Comparison of ENCODE assay signal across 32 mouse cellular contexts in the genomic region with DNA sequence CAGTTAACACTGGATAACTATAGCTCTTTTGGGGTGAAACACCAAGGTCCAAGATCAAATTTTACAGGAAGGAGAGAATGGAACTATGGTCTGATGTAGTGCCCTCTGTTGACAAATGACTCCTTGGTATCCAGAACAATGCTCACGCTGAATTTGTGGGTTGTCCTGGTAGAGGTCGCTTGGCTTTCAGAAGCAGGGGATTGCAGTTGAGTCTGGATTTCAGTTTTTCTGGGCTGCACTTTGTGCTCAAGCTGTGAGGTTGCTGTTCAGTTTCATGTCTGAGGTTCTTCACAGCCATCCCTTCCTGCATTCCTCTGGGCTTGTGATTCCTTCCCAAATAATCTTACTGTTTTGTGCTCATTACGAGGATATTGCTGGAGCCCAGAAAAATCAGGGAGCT.
DNase-seq lines count a peak whose midpoint lies in the region; ATAC-seq and TF ChIP-seq lines count a peak whose summit lies in the region.
"Had no signal": no experiment of that assay in that cellular context is flagged by ENCODE, and none has a peak within 500 bp of the region (broad histone marks: within the 10 kb centered on the region; RNA-seq: fewer than 3 reads in every experiment).

No protein-coding gene starts in this region.

- H3K36me3 ChIP-seq in kidney, embryonic 14.5 days (ENCODE audit: control insufficient read depth, insufficient read depth, low read length) = no peaks in the 10 kb centered on the region
- H3K36me3 ChIP-seq in midbrain, embryonic 13.5 days = no peaks in the 10 kb centered on the region
- H3K36me3 ChIP-seq: forebrain, embryonic 15.5 days; heart, embryonic 10.5 days; heart, embryonic 15.5 days; hindbrain, embryonic 12.5 days; limb, embryonic 15.5 days; liver, embryonic 13.5 days; neural tube, embryonic 15.5 days; stomach, embryonic 15.5 days had no signal

- in situ Hi-C loops in Patski (cut with MboI; ENCODE audit: low pct_unique_long_range_greater_than_20kb) = no loop called here

- 0 out of 2 replicates have a peak, but pooled peaks cover 3% of the 10 kb centered on the region for H3K4me1 ChIP-seq in kidney, embryonic 14.5 days (ENCODE audit: control insufficient read depth, insufficient read depth, low read length)
- H3K4me1 ChIP-seq in midbrain, embryonic 13.5 days (replicated peaks) = no peaks in the 10 kb centered on the region
- H3K4me1 ChIP-seq: forebrain, embryonic 15.5 days; heart, embryonic 10.5 days; heart, embryonic 15.5 days; hindbrain, embryonic 12.5 days; limb, embryonic 15.5 days; liver, embryonic 13.5 days; neural tube, embryonic 15.5 days; stomach, embryonic 15.5 days had no signal

- H3K27me3 ChIP-seq in Patski = no peaks in the 10 kb centered on the region
- no peaks in the 10 kb centered on the region for H3K27me3 ChIP-seq in kidney, embryonic 14.5 days (ENCODE audit: control insufficient read depth, insufficient read depth, low read length)
- H3K27me3 ChIP-seq in midbrain, embryonic 13.5 days = no peaks in the 10 kb centered on the region
- H3K27me3 ChIP-seq: forebrain, embryonic 15.5 days; heart, embryonic 15.5 days; hindbrain, embryonic 12.5 days; limb, embryonic 15.5 days; liver, embryonic 13.5 days; neural tube, embryonic 15.5 days; stomach, embryonic 15.5 days had no signal

- H3K27ac ChIP-seq in kidney, embryonic 14.5 days (ENCODE audit: low read depth, low read length) = peak overlapping the region; percentile 60; the same call in 1 of the 2 replicates
- H3K27ac ChIP-seq in midbrain, embryonic 13.5 days = no peak overlapping the region
- H3K27ac ChIP-seq: forebrain, embryonic 15.5 days; heart, embryonic 10.5 days; heart, embryonic 15.5 days; hindbrain, embryonic 12.5 days; layer of hippocampus, adult 2 months; left cerebral cortex, adult 2 months; limb, embryonic 15.5 days; liver, embryonic 13.5 days; macrophage; neural tube, embryonic 15.5 days; stomach, embryonic 15.5 days had no signal

- peak; percentile 37 for ATAC-seq in Patski
- peak; percentile 12; the same call in 1 of the 2 replicates for ATAC-seq in kidney, embryonic 14.5 days (ENCODE audit: low FRiP score, low TSS enrichment)
- ATAC-seq in midbrain, embryonic 13.5 days = no peak
- ATAC-seq: forebrain, embryonic 15.5 days; intestine, embryonic 16.5 days; lung, postnatal 0 days had no signal

- DNase-seq in ES-CJ7 (ENCODE audit: low read depth, low spot score) (peak; percentile 7), Patski (ENCODE audit: low read depth, low spot score) (no peak)
- peak; percentile 15 to 41 for DNase-seq in kidney, postnatal 25 days
- no peak for DNase-seq in spleen, adult 18-20 months
- DNase-seq in lung, postnatal 10 days = no peak
- DNase-seq: adrenal gland, postnatal 10 days; B cell, adult 2 months; cerebellum, adult 11 months; cerebellum, adult 9-10 months; cerebellum, postnatal 36 days; heart, postnatal 36 days; liver, embryonic 13.5 days; lung, adult 18-20 months; midbrain, embryonic 14.5 days; retina, postnatal 1 day; right cerebral cortex, postnatal 14 days; thymus, adult 18-20 months; thymus, postnatal 25 days had no signal

- CTCF ChIA-PET in Patski (lab: Charles Lee) = interaction anchor here (1.2 to 1.9 kb wide), 6 partner anchors 15 to 40 kb away, joined by 3 to 6 read pairs (median 4); no protein-coding TSS in a partner anchor

- no peak overlapping the region for H3K9ac ChIP-seq in kidney, embryonic 14.5 days (ENCODE audit: low read depth, low read length)
- no peak overlapping the region for H3K9ac ChIP-seq in midbrain, embryonic 13.5 days (replicated peaks)
- H3K9ac ChIP-seq: forebrain, embryonic 15.5 days; heart, embryonic 15.5 days; hindbrain, embryonic 12.5 days; limb, embryonic 15.5 days; liver, embryonic 13.5 days; neural tube, embryonic 15.5 days; stomach, embryonic 15.5 days had no signal

- POLR2A ChIA-PET in Patski (lab: Charles Lee) = no interaction called here

- no peak overlapping the region for H3K4me3 ChIP-seq in kidney, embryonic 14.5 days (ENCODE audit: low read length)
- H3K4me3 ChIP-seq in midbrain, embryonic 13.5 days (replicated peaks) = no peak overlapping the region
- H3K4me3 ChIP-seq: forebrain, embryonic 15.5 days; heart, embryonic 10.5 days; heart, embryonic 15.5 days; hindbrain, embryonic 12.5 days; layer of hippocampus, adult 2 months; left cerebral cortex, adult 2 months; limb, embryonic 15.5 days; liver, embryonic 13.5 days; neural tube, embryonic 15.5 days; stomach, embryonic 15.5 days had no signal

- no peak overlapping the region for H3K4me2 ChIP-seq in kidney, embryonic 14.5 days (replicated peaks; ENCODE audit: low read depth, low read length)
- H3K4me2 ChIP-seq in midbrain, embryonic 13.5 days (replicated peaks) = no peak overlapping the region
- H3K4me2 ChIP-seq: forebrain, embryonic 15.5 days; heart, embryonic 15.5 days; hindbrain, embryonic 12.5 days; limb, embryonic 15.5 days; liver, embryonic 13.5 days; neural tube, embryonic 15.5 days; stomach, embryonic 15.5 days had no signal

- no peaks in the 10 kb centered on the region for H3K9me3 ChIP-seq in kidney, embryonic 14.5 days (ENCODE audit: control insufficient read depth, low read length)
- no peaks in the 10 kb centered on the region for H3K9me3 ChIP-seq in midbrain, embryonic 13.5 days
- H3K9me3 ChIP-seq: forebrain, embryonic 15.5 days; heart, embryonic 10.5 days; heart, embryonic 15.5 days; hindbrain, embryonic 12.5 days; limb, embryonic 15.5 days; liver, embryonic 13.5 days; neural tube, embryonic 15.5 days; stomach, embryonic 15.5 days had no signal

- no peak for TF ChIP-seq CTCF in Patski (IDR thresholded peaks at IDR 0.05)

- WGBS in kidney, embryonic 14.5 days = 75% methylated on average over 3 of the region's 3 CpGs
- 84% methylated on average over 3 of the region's 3 CpGs for WGBS in midbrain, embryonic 13.5 days

Comparison
In these comparisons a context has a peak if more than half of its experiments do, and no peak if none do; other contexts are left out.
1. DNase-seq: peak in ES-CJ7 (single experiment) and kidney, postnatal 25 days (2 of 2); none in Patski (single experiment), spleen, adult 18-20 months (0 of 2) and lung, postnatal 10 days (single experiment).